Mouse (Mus musculus) MEL (cell line): ENCODE measurements around the gene Il1rapl2. TPM values are rescaled to one million over a fixed set of nuclear protein-coding genes. Genes with fewer than 3 reads are reported as not detected.

Experiments
- DNase-seq: peaks from one replicate; pipeline ENCODE4 v3.0.0; 2011; ENCODE audit warnings: low read depth, low spot score
- H3K27ac ChIP-seq: 2 replicates; pipeline ENCODE4 v1.5.1; 2012; ENCODE audit warnings: low read depth, mild to moderate bottlenecking, control low read depth, low read length, moderate library complexity; ENCODE audit not compliant: control insufficient read depth
- H3K27me3 ChIP-seq, 2 experiments: fragments of 150-350 bp in 1 of 2; sonication (generic) in 1 of 2; 2 replicates each; pipeline ENCODE4 v1.6.1; 2012; ENCODE audit warnings: low read length in 2 of 2, mild to moderate bottlenecking in 2 of 2, improper control_type of control experiment in 1 of 2, moderate library complexity in 1 of 2; ENCODE audit not compliant: insufficient read depth in 2 of 2, control insufficient read depth in 1 of 2
- H3K36me3 ChIP-seq, 2 experiments: 2 replicates each; pipeline ENCODE4 v1.6.1; 2012 to 2014; ENCODE audit warnings: low read length in 2 of 2, improper control_type of control experiment in 1 of 2, inconsistent platforms in 1 of 2, mild to moderate bottlenecking in 1 of 2; ENCODE audit not compliant: insufficient read depth in 2 of 2, control insufficient read depth in 1 of 2
- H3K4me1 ChIP-seq, 2 experiments: fragments of 150-350 bp in 1 of 2; sonication (generic) in 1 of 2; 2 replicates each; pipeline ENCODE4 v1.6.1; 2012; ENCODE audit warnings: low read length in 2 of 2, improper control_type of control experiment in 1 of 2, mild to moderate bottlenecking in 1 of 2; ENCODE audit not compliant: insufficient read depth in 2 of 2, control insufficient read depth in 1 of 2
- H3K4me3 ChIP-seq, 2 experiments: fragments of 150-350 bp in 1 of 2; sonication (generic) in 1 of 2; 2 replicates each; pipeline ENCODE4 v1.5.1; 2012; ENCODE audit warnings: low read depth in 2 of 2, low read length in 2 of 2, mild to moderate bottlenecking in 2 of 2, moderate library complexity in 2 of 2, control low read depth in 1 of 2, improper control_type of control experiment in 1 of 2; ENCODE audit not compliant: control insufficient read depth in 1 of 2, insufficient read depth in 1 of 2
- H3K79me2 ChIP-seq: 2 replicates; pipeline ENCODE4 v1.6.1; 2012; ENCODE audit warnings: mild to moderate bottlenecking, low read length, moderate library complexity; ENCODE audit not compliant: control insufficient read depth, poor library complexity, insufficient read depth
- H3K9ac ChIP-seq: 2 replicates; pipeline ENCODE4 v1.6.1; 2012; ENCODE audit warnings: low read depth, mild to moderate bottlenecking, control low read depth, low read length, moderate library complexity; ENCODE audit not compliant: control insufficient read depth, poor library complexity, severe bottlenecking
- H3K9me3 ChIP-seq: fragments of 150-350 bp; sonication (generic); replicated peaks from 2 replicates; pipeline ENCODE4 v1.6.1; 2012; ENCODE audit warnings: mild to moderate bottlenecking, low read length, improper control_type of control experiment, moderate library complexity; ENCODE audit not compliant: insufficient read depth
- CHD1 ChIP-seq: IDR thresholded peaks from 2 replicates; pipeline ENCODE4 v1.6.1; 2012; ENCODE audit warnings: low read depth, mild to moderate bottlenecking, inconsistent platforms, low read length, improper control_type of control experiment
- CTCF ChIP-seq, 3 experiments: IDR thresholded peaks in 2 of 3; conservative IDR thresholded peaks in 1 of 3; 2 replicates each; pipeline ENCODE4 v1.5.1; 2011 to 2012; ENCODE audit warnings: low read length in 3 of 3, low read depth in 2 of 3, mild to moderate bottlenecking in 2 of 3, improper control_type of control experiment in 1 of 3, inconsistent platforms in 1 of 3, mixed read lengths in 1 of 3, moderate library complexity in 1 of 3; ENCODE audit not compliant: control insufficient read depth in 1 of 3, insufficient read depth in 1 of 3, poor library complexity in 1 of 3, severe bottlenecking in 1 of 3
- ELF1 ChIP-seq: IDR thresholded peaks from 2 replicates; pipeline ENCODE4 v1.6.1; 2014; ENCODE audit warnings: low read depth, mild to moderate bottlenecking, inconsistent platforms, low read length, improper control_type of control experiment, moderate library complexity
- EP300 ChIP-seq, 2 experiments: IDR thresholded peaks; 2 replicates each; pipeline ENCODE4 v1.6.1; 2011; ENCODE audit warnings: improper control_type of control experiment in 2 of 2, low read length in 2 of 2, low read depth in 1 of 2, mild to moderate bottlenecking in 1 of 2
- HCFC1 ChIP-seq: IDR thresholded peaks from 2 replicates; pipeline ENCODE4 v1.6.1; 2012; ENCODE audit warnings: low read depth, mild to moderate bottlenecking, inconsistent platforms, low read length, improper control_type of control experiment, moderate library complexity
- MAX ChIP-seq: IDR thresholded peaks from 2 replicates; pipeline ENCODE4 v1.6.1; 2011; ENCODE audit warnings: low read length, improper control_type of control experiment
- MAZ ChIP-seq: IDR thresholded peaks from 2 replicates; pipeline ENCODE4 v1.6.1; 2012; ENCODE audit warnings: low read depth, mild to moderate bottlenecking, inconsistent platforms, low read length, improper control_type of control experiment
- MEF2A ChIP-seq: IDR thresholded peaks from 2 replicates; pipeline ENCODE4 v1.6.1; 2014; ENCODE audit warnings: low read depth, mild to moderate bottlenecking, inconsistent platforms, low read length, improper control_type of control experiment; ENCODE audit not compliant: poor library complexity, insufficient replicate concordance, severe bottlenecking; ENCODE audit errors: extremely low read depth
- MYB ChIP-seq: IDR thresholded peaks from 2 replicates; pipeline ENCODE4 v1.6.1; 2011; ENCODE audit warnings: mild to moderate bottlenecking, low read depth, low read length, improper control_type of control experiment
- NELFE ChIP-seq: IDR thresholded peaks from 2 replicates; pipeline ENCODE4 v1.6.1; 2011; ENCODE audit warnings: low read depth, low read length, improper control_type of control experiment
- NRF1 ChIP-seq: IDR thresholded peaks from 2 replicates; pipeline ENCODE4 v1.6.1; 2014; ENCODE audit warnings: low read depth, mild to moderate bottlenecking, inconsistent platforms, low read length, improper control_type of control experiment, moderate library complexity; ENCODE audit not compliant: poor library complexity, insufficient read depth, severe bottlenecking
- POLR2A ChIP-seq, 2 experiments: IDR thresholded peaks; 2 replicates each; pipeline ENCODE4 v1.6.1; 2011 to 2012; ENCODE audit warnings: low read length in 2 of 2, mild to moderate bottlenecking in 2 of 2, control low read depth in 1 of 2, improper control_type of control experiment in 1 of 2, low read depth in 1 of 2, moderate library complexity in 1 of 2; ENCODE audit not compliant: control insufficient read depth in 1 of 2, insufficient read depth in 1 of 2, poor library complexity in 1 of 2
- RCOR1 ChIP-seq: IDR thresholded peaks from 2 replicates; pipeline ENCODE4 v1.6.1; 2012; ENCODE audit warnings: low read depth, mild to moderate bottlenecking, inconsistent platforms, low read length, improper control_type of control experiment
- SMC3 ChIP-seq: IDR thresholded peaks from 2 replicates; pipeline ENCODE4 v1.6.1; 2011; ENCODE audit warnings: low read depth, low read length, improper control_type of control experiment
- TAL1 ChIP-seq: IDR thresholded peaks from 2 replicates; pipeline ENCODE4 v1.6.1; 2012; ENCODE audit warnings: mild to moderate bottlenecking, inconsistent platforms, low read length, moderate library complexity, mixed read lengths
- TBP ChIP-seq: IDR thresholded peaks from 2 replicates; pipeline ENCODE4 v1.8.0; 2011; ENCODE audit warnings: low read depth, low read length, improper control_type of control experiment
- UBTF ChIP-seq: IDR thresholded peaks from 2 replicates; pipeline ENCODE4 v1.6.1; 2012; ENCODE audit warnings: low read depth, mild to moderate bottlenecking, inconsistent platforms, low read length, improper control_type of control experiment, moderate library complexity, borderline replicate concordance; ENCODE audit not compliant: insufficient read depth
- USF2 ChIP-seq, 2 experiments: IDR thresholded peaks; 2 replicates each; pipeline ENCODE4 v1.6.1; 2011 to 2012; ENCODE audit warnings: improper control_type of control experiment in 2 of 2, low read length in 2 of 2, borderline replicate concordance in 1 of 2, inconsistent platforms in 1 of 2, low read depth in 1 of 2, mild to moderate bottlenecking in 1 of 2; ENCODE audit not compliant: insufficient read depth in 1 of 2
- ZC3H11A ChIP-seq: IDR thresholded peaks from 2 replicates; pipeline ENCODE4 v1.6.1; 2012; ENCODE audit warnings: low read depth, mild to moderate bottlenecking, inconsistent platforms, low read length, improper control_type of control experiment
- polyA plus RNA-seq, 2 experiments: library from polyadenylated mRNA; stranded (reverse) in 1 of 2; unstranded in 1 of 2; fragments of >175 nt in 1 of 2; fragments of >200 nt in 1 of 2; gene quantifications; 2 replicates each; pipeline versions ENCODE4 v1.2.1 to v1.2.4; 2012; ENCODE audit warnings: low replicate concordance in 2 of 2, low read depth in 1 of 2; ENCODE audit not compliant: insufficient read length in 2 of 2, insufficient read depth in 1 of 2, missing spikeins in 1 of 2
- total RNA-seq: library from RNA; depleted of rRNA; stranded (reverse); fragments of 300-350 nt; gene quantifications from 2 replicates; pipeline ENCODE4 v1.2.3, GENCODE M21; 2012; rRNA removed

Gene Il1rapl2
- total RNA-seq (not detected in 2 replicates), polyA plus RNA-seq (not detected)

GRCm38 (mm10) chrX:137570321-137571195 is at the start of gene Il1rapl2:
TSS of gene Il1rapl2 (plus strand) at chrX:137570608.
- Histone ChIP-seq H3K9me3 (no peaks in the 10 kb centered on the region), H3K27me3 (no peaks in the 10 kb centered on the region), H3K9ac (no peak within 1 kb of the TSS), H3K4me1 (no peaks in the 10 kb centered on the region), H3K4me3 (no peak within 1 kb of the TSS), H3K36me3 (no peaks in the 10 kb centered on the region)
- TF ChIP-seq USF2 (IDR thresholded peaks at IDR 0.05; ENCODE audit: borderline replicate concordance in 1 of 2, insufficient read depth in 1 of 2, low read depth in 1 of 2, low read length in 2 of 2) (no peak), TBP (no peak), SMC3 (no peak), HCFC1 (no peak), ELF1 (no peak), NELFE (no peak), ZC3H11A (no peak), MAZ (no peak), RCOR1 (no peak), EP300 (IDR thresholded peaks at IDR 0.05; ENCODE audit: low read depth in 1 of 2, low read length in 2 of 2) (no peak), MAX (no peak), NRF1 (no peak), MEF2A (no peak), UBTF (no peak), TAL1 (no peak), MYB (no peak), CHD1 (no peak), POLR2A (IDR thresholded peaks at IDR 0.05; ENCODE audit: control insufficient read depth in 1 of 2, insufficient read depth in 1 of 2, low read depth in 1 of 2, low read length in 2 of 2, poor library complexity in 1 of 2) (no peak), CTCF (IDR thresholded peaks at IDR 0.05 in 2 of 3, conservative IDR thresholded peaks at IDR 0.05 in 1 of 3; ENCODE audit: control insufficient read depth in 1 of 3, insufficient read depth in 1 of 3, low read depth in 2 of 3, low read length in 3 of 3, poor library complexity in 1 of 3, severe bottlenecking in 1 of 3) (no peak)
- TF ChIP-seq, all 39 proteins: peak for 0
- no peak for DNase-seq
- Histone ChIP-seq H3K27ac (no peak within 1 kb of the TSS), H3K79me2 (no peaks in the 10 kb centered on the region)
